Mouse (Mus musculus) CD4-positive helper T cell, adult 2 months (primary cell): ENCODE data around the gene Crk.

Experiments used
- DNase-seq: peaks from one replicate; pipeline ENCODE4 v3.0.0-alpha.2; 2012; ENCODE audit warnings: low read depth, missing footprints, low spot score

Gene Crk

GRCm38 (mm10) chr11:75655621-75656545, 23.2 kb upstream of the Crk start:
- DNase-seq: peak; percentile 80

- DNase-seq: peak; percentile 28
These were observed 22.2 kb upstream of the Crk start for GRCm38 (mm10) chr11:75656621-75657590.

GRCm38 (mm10) chr11:75657841-75658240, 21.2 kb upstream of the Crk start:
- DNase-seq: no peak

DNA sequence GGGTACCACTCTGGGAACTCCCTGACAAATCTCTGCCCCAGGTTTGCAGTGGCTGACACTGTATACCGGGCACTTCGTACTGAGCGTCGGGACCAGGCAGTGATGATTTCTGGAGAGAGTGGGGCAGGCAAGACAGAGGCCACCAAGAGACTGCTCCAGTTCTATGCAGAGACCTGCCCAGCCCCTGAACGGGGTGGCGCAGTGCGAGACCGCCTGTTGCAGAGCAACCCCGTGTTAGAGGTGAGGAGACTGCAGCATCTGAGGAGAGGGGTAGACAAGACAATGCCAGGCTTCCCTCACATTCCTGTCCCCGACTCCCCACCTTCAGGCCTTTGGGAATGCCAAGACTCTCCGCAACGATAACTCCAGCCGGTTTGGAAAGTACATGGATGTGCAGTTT, 20.7 kb upstream of the Crk start:
- DNase-seq: no peak

- no peak for DNase-seq
These were observed 19.9 kb upstream of the Crk start for GRCm38 (mm10) chr11:75658996-75659750.

DNA sequence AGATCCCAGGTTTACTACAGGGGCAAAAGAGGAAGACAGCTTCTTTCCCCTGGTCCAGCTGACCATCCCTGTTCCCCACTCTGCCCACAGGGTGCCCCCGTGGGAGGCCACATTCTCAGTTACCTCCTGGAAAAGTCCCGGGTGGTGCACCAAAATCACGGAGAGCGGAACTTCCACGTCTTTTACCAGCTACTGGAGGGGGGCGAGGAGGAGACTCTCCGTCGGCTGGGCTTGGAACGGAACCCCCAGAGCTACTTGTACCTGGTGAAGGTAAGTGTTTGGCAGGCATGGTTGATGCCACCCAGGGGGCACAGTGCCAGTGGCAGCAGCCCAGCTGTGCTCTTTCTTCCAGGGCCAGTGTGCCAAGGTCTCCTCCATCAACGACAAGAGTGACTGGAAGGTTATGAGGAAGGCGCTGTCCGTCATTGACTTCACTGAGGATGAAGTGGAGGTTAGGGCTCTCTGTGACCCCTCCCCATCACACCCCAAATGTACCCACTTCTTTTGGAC, 18.9 kb upstream of the Crk start:
- DNase-seq: no peak

DNA sequence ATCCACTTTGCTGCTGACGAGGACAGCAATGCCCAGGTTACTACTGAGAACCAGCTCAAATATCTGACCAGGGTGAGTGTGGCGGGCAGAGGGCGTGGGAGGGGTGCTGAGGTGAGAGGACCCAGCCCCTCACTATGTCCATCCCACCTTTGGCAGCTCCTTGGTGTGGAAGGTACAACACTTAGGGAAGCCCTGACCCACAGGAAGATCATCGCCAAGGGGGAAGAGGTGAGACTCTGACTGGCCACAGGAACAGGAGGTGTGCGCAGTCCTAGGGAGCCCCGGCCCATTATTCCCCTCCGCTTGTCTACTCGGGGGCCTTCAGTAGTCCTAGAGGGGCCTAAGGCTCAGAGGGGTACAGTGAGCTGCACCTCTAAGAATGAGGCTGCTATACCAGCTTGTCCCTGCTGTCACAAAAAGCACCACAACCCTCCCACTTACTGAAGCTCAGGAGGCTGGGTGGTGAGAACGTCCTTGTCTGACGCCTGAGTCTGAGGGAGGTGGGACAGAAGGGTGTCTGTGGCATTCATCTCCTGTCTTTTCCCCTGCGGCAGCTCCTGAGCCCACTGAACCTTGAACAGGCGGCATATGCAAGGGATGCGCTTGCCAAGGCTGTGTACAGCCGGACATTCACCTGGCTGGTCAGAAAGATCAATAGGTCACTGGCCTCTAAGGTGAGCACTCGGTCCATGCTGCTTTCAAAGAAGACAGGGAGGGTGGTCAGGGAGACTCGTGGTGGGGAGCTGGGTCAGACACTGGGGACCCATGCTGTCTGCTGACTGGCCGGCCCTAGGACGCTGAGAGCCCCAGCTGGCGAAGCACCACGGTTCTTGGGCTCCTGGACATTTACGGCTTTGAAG, 17.9 kb upstream of the Crk start:
- no peak for DNase-seq

- no peak for DNase-seq
These were observed 16.9 kb upstream of the Crk start for GRCm38 (mm10) chr11:75662131-75662530.

- DNase-seq: no peak
These were observed 12.8 kb upstream of the Crk start for GRCm38 (mm10) chr11:75666296-75666695.

- no peak for DNase-seq
These were observed 10.4 kb upstream of the Crk start for GRCm38 (mm10) chr11:75668621-75669020.

- no peak for DNase-seq
These were observed 9.7 kb upstream of the Crk start for GRCm38 (mm10) chr11:75669176-75669852.

DNA sequence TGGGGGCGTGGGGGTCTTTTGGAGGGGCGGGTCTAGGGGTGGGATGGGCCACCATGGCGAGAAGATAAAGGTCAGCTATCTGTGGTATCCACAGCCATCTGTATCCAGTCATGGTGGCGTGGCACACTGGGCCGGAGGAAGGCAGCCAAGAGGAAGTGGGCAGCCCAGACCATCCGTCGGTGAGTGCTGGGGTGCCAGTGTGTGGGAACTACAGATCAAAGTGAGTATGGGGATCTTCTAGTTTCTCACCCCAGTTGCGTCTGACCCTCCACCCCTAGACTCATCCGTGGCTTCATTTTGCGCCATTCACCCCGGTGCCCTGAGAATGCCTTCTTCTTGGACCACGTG, 9.2 kb upstream of the Crk start:
- DNase-seq: no peak

DNA sequence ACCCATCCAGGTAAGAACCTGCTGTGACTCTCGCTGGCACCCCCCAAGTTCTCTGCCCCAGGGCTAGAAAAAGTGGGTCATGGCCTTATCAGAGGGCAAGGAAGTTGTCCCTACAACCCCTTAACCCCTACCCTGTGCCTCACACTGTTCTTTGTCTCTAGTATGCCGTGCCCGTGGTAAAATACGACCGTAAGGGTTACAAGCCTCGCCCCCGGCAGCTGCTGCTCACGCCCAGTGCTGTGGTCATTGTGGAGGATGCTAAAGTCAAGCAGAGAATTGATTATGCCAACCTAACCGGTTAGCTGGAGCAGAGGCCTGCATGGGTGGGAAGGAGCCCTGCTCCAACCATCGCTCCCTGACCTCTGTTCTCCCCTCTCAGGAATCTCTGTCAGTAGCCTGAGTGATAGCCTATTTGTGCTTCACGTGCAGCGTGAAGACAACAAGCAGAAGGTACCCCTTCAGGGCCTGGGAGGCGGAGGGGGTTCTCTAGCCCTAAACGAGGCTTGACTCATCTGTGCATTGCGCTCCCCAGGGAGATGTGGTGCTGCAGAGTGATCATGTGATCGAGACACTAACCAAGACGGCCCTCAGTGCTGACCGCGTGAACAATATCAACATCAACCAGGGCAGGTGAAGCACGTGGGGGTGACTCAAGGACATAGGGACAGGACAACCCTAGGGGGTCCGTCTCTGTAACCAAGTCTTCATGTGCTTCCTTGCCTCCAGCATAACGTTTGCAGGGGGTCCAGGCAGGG, 7.5 kb upstream of the Crk start:
- DNase-seq: no peak

DNA sequence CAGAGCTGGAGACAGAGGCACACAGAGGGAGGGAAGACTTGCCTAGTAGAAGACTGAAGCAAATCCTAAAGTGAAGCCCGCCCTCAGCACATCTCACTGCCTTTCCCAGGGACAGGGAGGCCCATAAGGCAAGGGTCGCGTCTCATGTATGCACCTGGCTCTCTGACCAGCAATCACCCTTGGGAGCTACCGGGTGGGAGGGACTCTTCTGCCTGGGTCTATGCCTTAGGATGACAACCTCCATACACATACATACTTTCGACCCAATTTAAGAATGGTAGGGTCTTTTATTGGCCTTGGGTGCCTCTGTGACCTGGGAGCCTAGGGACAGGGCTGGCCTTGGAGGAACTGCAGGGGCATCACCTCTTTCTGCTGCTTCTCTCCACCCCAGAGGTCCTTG, 5.6 kb upstream of the Crk start:
- no peak for DNase-seq

GRCm38 (mm10) chr11:75674875-75675274, 4.2 kb upstream of the Crk start:
- DNase-seq: no peak

GRCm38 (mm10) chr11:75677881-75678746, 945 bp upstream of the Crk start:
- DNase-seq: peak; percentile 20

GRCm38 (mm10) chr11:75679439-75680171, 546 bp downstream of the Crk start:
- peak; percentile 73 for DNase-seq

GRCm38 (mm10) chr11:75684462-75684861, 5.4 kb downstream of the Crk start:
- DNase-seq: no peak
